ENCODE assay signal across 9 mouse cellular contexts in the genomic region with DNA sequence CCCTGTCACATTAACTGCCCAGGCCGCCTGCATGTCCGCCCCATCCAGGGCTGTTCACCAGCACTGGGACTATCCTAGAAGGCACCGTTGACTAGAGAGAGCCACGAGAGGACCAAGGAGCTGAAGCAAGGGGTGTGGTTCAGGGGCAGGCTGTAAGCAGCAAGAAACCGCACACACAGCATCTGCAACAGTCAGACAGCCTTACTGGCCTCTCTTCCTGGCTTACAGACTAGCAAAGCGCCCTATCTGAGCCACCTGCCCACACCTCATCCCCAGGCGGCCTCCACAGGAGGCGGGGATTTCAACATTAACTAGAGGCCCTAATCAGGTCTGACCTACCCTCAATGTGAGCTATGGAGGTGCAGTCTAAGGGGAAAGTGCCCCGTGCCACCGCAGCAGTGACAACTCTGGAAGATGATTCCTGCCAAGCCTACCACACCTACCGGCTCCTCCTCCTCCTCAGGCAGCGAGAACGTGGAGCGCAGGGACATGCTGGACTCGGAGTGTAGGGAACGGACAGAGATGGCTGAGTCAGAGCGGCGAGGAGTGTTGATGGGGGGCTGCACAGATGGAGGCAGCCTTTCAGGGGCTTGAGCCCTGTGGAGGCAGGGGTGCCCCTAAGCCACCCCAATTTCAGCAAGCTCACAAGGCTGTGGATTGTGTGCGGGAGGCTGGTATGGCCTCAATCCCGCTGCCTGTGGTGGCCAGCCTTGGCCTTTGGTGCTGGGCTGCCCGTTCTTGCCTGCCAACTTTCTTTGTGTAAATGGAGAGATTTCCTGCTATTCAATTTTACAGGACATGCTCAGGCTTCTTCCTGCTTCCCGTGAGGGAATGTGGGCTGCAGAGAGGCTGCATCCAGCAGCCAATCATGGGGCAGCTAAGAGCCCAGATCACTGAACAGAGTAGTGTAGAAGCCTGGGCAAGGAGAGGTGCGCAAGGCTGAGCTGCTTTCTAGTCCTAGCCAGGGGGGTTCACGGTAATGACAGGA. TPM values are rescaled to one million over a fixed set of nuclear protein-coding genes. Genes with fewer than 3 reads are reported as not detected.
DNase-seq lines count a peak whose midpoint lies in the region; ATAC-seq and TF ChIP-seq lines count a peak whose summit lies in the region.
"Had no signal": no experiment of that assay in that cellular context is flagged by ENCODE, and none has a peak within 500 bp of the region (broad histone marks: within the 10 kb centered on the region; RNA-seq: fewer than 3 reads in every experiment).

No protein-coding gene starts in this region.

- H3K36me3 ChIP-seq in forebrain, embryonic 13.5 days (ENCODE audit: poor library complexity, severe bottlenecking): peaks cover 92% of the 10 kb centered on the region
- H3K36me3 ChIP-seq in forebrain, embryonic 12.5 days (replicated peaks): peaks cover 90% of the 10 kb centered on the region
- H3K36me3 ChIP-seq in heart, embryonic 10.5 days: peaks cover 98% of the 10 kb centered on the region
- H3K36me3 ChIP-seq in kidney, embryonic 15.5 days: peaks cover 96% of the 10 kb centered on the region
- H3K36me3 ChIP-seq in lung, postnatal 0 days (ENCODE audit: insufficient read depth, low read length): peaks cover 44% of the 10 kb centered on the region

- H3K9ac ChIP-seq in forebrain, embryonic 13.5 days: no peak overlapping the region
- H3K9ac ChIP-seq in forebrain, embryonic 12.5 days: no peak overlapping the region
- peak overlapping the region; percentile 5; the same call in 1 of the 2 replicates for H3K9ac ChIP-seq in kidney, embryonic 15.5 days
- H3K9ac ChIP-seq in lung, postnatal 0 days (replicated peaks; ENCODE audit: low read depth): peak overlapping the region; percentile 9; the same call in 1 of the 2 replicates
- H3K9ac ChIP-seq: midbrain, embryonic 12.5 days had no signal

- H3K27me3 ChIP-seq in forebrain, embryonic 13.5 days: no peaks in the 10 kb centered on the region
- H3K27me3 ChIP-seq in forebrain, embryonic 12.5 days: no peaks in the 10 kb centered on the region
- H3K27me3 ChIP-seq in heart, embryonic 10.5 days (ENCODE audit: insufficient read depth, poor library complexity, severe bottlenecking): no peaks in the 10 kb centered on the region
- no peaks in the 10 kb centered on the region for H3K27me3 ChIP-seq in kidney, embryonic 15.5 days
- no peaks in the 10 kb centered on the region for H3K27me3 ChIP-seq in lung, postnatal 0 days (replicated peaks; ENCODE audit: insufficient read depth, low read length)
- H3K27me3 ChIP-seq: midbrain, embryonic 12.5 days had no signal

- H3K4me3 ChIP-seq in forebrain, embryonic 13.5 days: no peak overlapping the region
- no peak overlapping the region for H3K4me3 ChIP-seq in forebrain, embryonic 12.5 days (replicated peaks)
- no peak overlapping the region for H3K4me3 ChIP-seq in heart, embryonic 10.5 days
- peak overlapping the region; percentile 13; the same call in 1 of the 2 replicates for H3K4me3 ChIP-seq in kidney, embryonic 15.5 days (replicated peaks)
- peak overlapping the region; percentile 17; the same call in 1 of the 2 replicates for H3K4me3 ChIP-seq in lung, postnatal 0 days (ENCODE audit: low read depth, low read length)
- H3K4me3 ChIP-seq: midbrain, embryonic 12.5 days had no signal

- DNase-seq in heart, embryonic 10.5 days (ENCODE audit: low spot score): no peak
- peak; percentile 43 for DNase-seq in lung, postnatal 0 days (ENCODE audit: low spot score)
- no peak for DNase-seq in thymus, adult 18-20 months
- DNase-seq in urinary bladder, postnatal 25 days (ENCODE audit: low spot score): no peak
- DNase-seq in layer of hippocampus, postnatal 10 days (ENCODE audit: low spot score in 2 of 2): no peak

- WGBS in forebrain, embryonic 13.5 days: 86% methylated on average over 24 of the region's 24 CpGs
- 90% methylated on average over 24 of the region's 24 CpGs for WGBS in forebrain, embryonic 12.5 days
- 83% methylated on average over 24 of the region's 24 CpGs for WGBS in heart, embryonic 10.5 days
- 79% methylated on average over 24 of the region's 24 CpGs for WGBS in kidney, embryonic 15.5 days
- 66% methylated on average over 24 of the region's 24 CpGs for WGBS in lung, postnatal 0 days

- H3K4me2 ChIP-seq in forebrain, embryonic 13.5 days: no peak overlapping the region
- H3K4me2 ChIP-seq in forebrain, embryonic 12.5 days: no peak overlapping the region
- peak overlapping the region; percentile 29 for H3K4me2 ChIP-seq in kidney, embryonic 15.5 days
- H3K4me2 ChIP-seq in lung, postnatal 0 days (replicated peaks; ENCODE audit: low read depth, low read length): peak overlapping the region; percentile 48
- H3K4me2 ChIP-seq: midbrain, embryonic 12.5 days had no signal

- TF ChIP-seq EP300 in lung, postnatal 0 days (IDR thresholded peaks at IDR 0.05): no peak; the same call in 1 of the 2 replicates

- no peaks in the 10 kb centered on the region for H3K4me1 ChIP-seq in forebrain, embryonic 13.5 days
- no peaks in the 10 kb centered on the region for H3K4me1 ChIP-seq in forebrain, embryonic 12.5 days
- peaks cover 11% of the 10 kb centered on the region; the same call in 1 of the 2 replicates for H3K4me1 ChIP-seq in heart, embryonic 10.5 days
- no peaks in the 10 kb centered on the region for H3K4me1 ChIP-seq in kidney, embryonic 15.5 days
- H3K4me1 ChIP-seq in lung, postnatal 0 days (ENCODE audit: insufficient read depth, low read depth, low read length): no peaks in the 10 kb centered on the region
- H3K4me1 ChIP-seq: midbrain, embryonic 12.5 days had no signal

- no peaks in the 10 kb centered on the region for H3K9me3 ChIP-seq in forebrain, embryonic 13.5 days (replicated peaks)
- no peaks in the 10 kb centered on the region for H3K9me3 ChIP-seq in forebrain, embryonic 12.5 days
- H3K9me3 ChIP-seq in heart, embryonic 10.5 days: no peaks in the 10 kb centered on the region
- H3K9me3 ChIP-seq in kidney, embryonic 15.5 days (replicated peaks): no peaks in the 10 kb centered on the region
- H3K9me3 ChIP-seq in lung, postnatal 0 days (ENCODE audit: low read length): no peaks in the 10 kb centered on the region
- H3K9me3 ChIP-seq: midbrain, embryonic 12.5 days had no signal

- H3K27ac ChIP-seq in forebrain, embryonic 13.5 days: 0 out of 2 replicates have a peak overlapping the region, but pooled peaks have one; percentile 2
- H3K27ac ChIP-seq in forebrain, embryonic 12.5 days: no peak overlapping the region
- H3K27ac ChIP-seq in heart, embryonic 10.5 days: peak overlapping the region; percentile 31
- H3K27ac ChIP-seq in kidney, embryonic 15.5 days: peak overlapping the region; percentile 74
- peak overlapping the region; percentile 72 for H3K27ac ChIP-seq in lung, postnatal 0 days (ENCODE audit: low read length)
- H3K27ac ChIP-seq: midbrain, embryonic 12.5 days had no signal

- TF ChIP-seq CTCF in lung, postnatal 0 days (IDR thresholded peaks at IDR 0.05): no peak

- no peak for ATAC-seq in forebrain, embryonic 13.5 days
- no peak for ATAC-seq in forebrain, embryonic 12.5 days (ENCODE audit: low FRiP score)
- 0 out of 2 replicates have a peak, but pooled peaks have one; percentile 27 for ATAC-seq in kidney, embryonic 15.5 days (replicated peaks; ENCODE audit: low FRiP score)
- ATAC-seq in lung, postnatal 0 days: peak; percentile 85

RNA-seq across cellular contexts. Expression of gene Traf7, which starts 13.2 kb away (rescaled TPM):
- polyA plus RNA-seq in forebrain, embryonic 13.5 days (2015; fragmentation: Nextera tagmentation; extraction: Ambion mirVana): 97.1 and 109 TPM in 2 replicates
- 100 and 103 TPM in 2 replicates for polyA plus RNA-seq in forebrain, embryonic 12.5 days (2016; fragmentation: Nextera tagmentation; extraction: Ambion mirVana)
- polyA plus RNA-seq in heart, embryonic 10.5 days (2016; fragmentation: Nextera tagmentation; extraction: Ambion mirVana): 93.5 and 95.9 TPM in 2 replicates
- 85.8 and 96.1 TPM in 2 replicates for polyA plus RNA-seq in kidney, embryonic 15.5 days (2015; fragmentation: Nextera tagmentation; extraction: Ambion mirVana)
- 65.3 and 66.8 TPM in 2 replicates for polyA plus RNA-seq in lung, postnatal 0 days (2015; fragmentation: Nextera tagmentation; extraction: Ambion mirVana)
- total RNA-seq in layer of hippocampus, postnatal 10 days (2021): 100 to 1,000 TPM; 110 to 112 TPM

RNA-seq across cellular contexts. Expression of gene Rab26, which starts 19.4 kb away (rescaled TPM):
- polyA plus RNA-seq in forebrain, embryonic 13.5 days (2015; fragmentation: Nextera tagmentation; extraction: Ambion mirVana): 3.7 and 4.1 TPM in 2 replicates
- 1.7 and 1.9 TPM in 2 replicates for polyA plus RNA-seq in forebrain, embryonic 12.5 days (2016; fragmentation: Nextera tagmentation; extraction: Ambion mirVana)
- polyA plus RNA-seq in heart, embryonic 10.5 days (2016; fragmentation: Nextera tagmentation; extraction: Ambion mirVana): 1.3 and 2.3 TPM in 2 replicates
- 2.8 TPM in 2 replicates for polyA plus RNA-seq in kidney, embryonic 15.5 days (2015; fragmentation: Nextera tagmentation; extraction: Ambion mirVana)
- 1.2 and 1.3 TPM in 2 replicates for polyA plus RNA-seq in lung, postnatal 0 days (2015; fragmentation: Nextera tagmentation; extraction: Ambion mirVana)
- total RNA-seq in layer of hippocampus, postnatal 10 days (2021): 10 to 100 TPM; 48.9 to 49.0 TPM

RNA-seq across cellular contexts. Expression of gene Caskin1, which starts 26.2 kb away (rescaled TPM):
- polyA plus RNA-seq in forebrain, embryonic 13.5 days (2015; fragmentation: Nextera tagmentation; extraction: Ambion mirVana): 15.0 and 16.7 TPM in 2 replicates
- 14.8 and 16.6 TPM in 2 replicates for polyA plus RNA-seq in forebrain, embryonic 12.5 days (2016; fragmentation: Nextera tagmentation; extraction: Ambion mirVana)
- polyA plus RNA-seq in heart, embryonic 10.5 days (2016; fragmentation: Nextera tagmentation; extraction: Ambion mirVana): 0.71 and 1.4 TPM in 2 replicates
- polyA plus RNA-seq in kidney, embryonic 15.5 days (2015; fragmentation: Nextera tagmentation; extraction: Ambion mirVana): 1.8 and 2.3 TPM in 2 replicates
- 0.15 and 0.33 TPM in 2 replicates for polyA plus RNA-seq in lung, postnatal 0 days (2015; fragmentation: Nextera tagmentation; extraction: Ambion mirVana)
- 100 to 1,000 TPM; 170 to 175 TPM for total RNA-seq in layer of hippocampus, postnatal 10 days (2021)

RNA-seq across cellular contexts. Expression of gene Pkd1, which starts 35.1 kb away (rescaled TPM):
- polyA plus RNA-seq in forebrain, embryonic 13.5 days (2015; fragmentation: Nextera tagmentation; extraction: Ambion mirVana): 11.9 and 16.9 TPM in 2 replicates
- polyA plus RNA-seq in forebrain, embryonic 12.5 days (2016; fragmentation: Nextera tagmentation; extraction: Ambion mirVana): 15.5 and 17.9 TPM in 2 replicates
- 12.3 and 13.9 TPM in 2 replicates for polyA plus RNA-seq in heart, embryonic 10.5 days (2016; fragmentation: Nextera tagmentation; extraction: Ambion mirVana)
- 21.3 and 21.9 TPM in 2 replicates for polyA plus RNA-seq in kidney, embryonic 15.5 days (2015; fragmentation: Nextera tagmentation; extraction: Ambion mirVana)
- 26.3 and 27.4 TPM in 2 replicates for polyA plus RNA-seq in lung, postnatal 0 days (2015; fragmentation: Nextera tagmentation; extraction: Ambion mirVana)
- 10 to 100 TPM; 61.6 to 91.2 TPM for total RNA-seq in layer of hippocampus, postnatal 10 days (2021)

RNA-seq across cellular contexts. Expression of gene Mlst8, which starts 35.7 kb away (rescaled TPM):
- polyA plus RNA-seq in forebrain, embryonic 13.5 days (2015; fragmentation: Nextera tagmentation; extraction: Ambion mirVana): 33.9 and 39.1 TPM in 2 replicates
- 34.4 and 37.9 TPM in 2 replicates for polyA plus RNA-seq in forebrain, embryonic 12.5 days (2016; fragmentation: Nextera tagmentation; extraction: Ambion mirVana)
- polyA plus RNA-seq in heart, embryonic 10.5 days (2016; fragmentation: Nextera tagmentation; extraction: Ambion mirVana): 22.3 and 22.7 TPM in 2 replicates
- 29.0 and 36.1 TPM in 2 replicates for polyA plus RNA-seq in kidney, embryonic 15.5 days (2015; fragmentation: Nextera tagmentation; extraction: Ambion mirVana)
- 13.0 and 14.4 TPM in 2 replicates for polyA plus RNA-seq in lung, postnatal 0 days (2015; fragmentation: Nextera tagmentation; extraction: Ambion mirVana)
- 10 to 100 TPM; 29.1 to 30.8 TPM for total RNA-seq in layer of hippocampus, postnatal 10 days (2021)

Comparison
In these comparisons a context has a peak if more than half of its experiments do, and no peak if none do; other contexts are left out.
1. ATAC-seq: peak in kidney, embryonic 15.5 days (single experiment) and lung, postnatal 0 days (single experiment); none in forebrain, embryonic 13.5 days (single experiment) and forebrain, embryonic 12.5 days (single experiment).
2. H3K4me2 ChIP-seq: peak in kidney, embryonic 15.5 days (single experiment) and lung, postnatal 0 days (single experiment); none in forebrain, embryonic 13.5 days (single experiment) and forebrain, embryonic 12.5 days (single experiment).
3. H3K4me3 ChIP-seq: peak in kidney, embryonic 15.5 days (single experiment) and lung, postnatal 0 days (single experiment); none in forebrain, embryonic 13.5 days (single experiment), forebrain, embryonic 12.5 days (single experiment) and heart, embryonic 10.5 days (single experiment).
4. H3K9ac ChIP-seq: peak in kidney, embryonic 15.5 days (single experiment) and lung, postnatal 0 days (single experiment); none in forebrain, embryonic 13.5 days (single experiment) and forebrain, embryonic 12.5 days (single experiment).